15 mouse cellular contexts compared by ENCODE assay signal in the genomic region with DNA sequence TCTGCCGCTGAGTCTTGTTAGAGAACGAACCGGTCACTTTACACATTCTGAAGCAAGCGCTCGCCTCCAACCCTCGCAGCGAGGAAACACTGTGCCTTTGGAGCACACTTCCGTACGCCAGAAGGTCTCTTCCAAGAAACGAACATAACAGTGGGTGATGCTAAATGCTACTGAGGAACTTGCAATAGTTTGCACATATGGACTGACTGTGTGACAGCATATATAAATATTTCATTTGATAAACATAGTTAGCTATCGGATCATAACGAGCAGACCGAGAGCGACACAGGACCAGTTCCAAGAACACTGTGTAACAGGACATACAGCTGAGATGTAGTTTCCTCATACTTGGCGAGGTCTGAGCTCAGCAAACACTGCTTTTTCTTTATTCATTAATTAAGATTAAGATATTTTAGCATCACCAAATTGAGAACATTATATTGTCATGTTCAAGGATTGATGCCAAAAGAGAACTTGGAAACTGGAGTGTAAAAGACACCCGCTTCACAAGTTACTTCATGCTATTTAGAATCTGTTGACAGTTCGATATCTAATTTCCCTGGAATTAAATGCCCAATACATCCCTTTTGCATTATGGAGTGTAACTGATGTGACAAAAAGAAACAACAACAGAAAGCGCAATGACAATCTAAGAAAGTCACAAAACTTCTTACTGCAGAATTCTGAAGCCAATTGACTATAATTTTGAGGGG.
DNase-seq lines count a peak whose midpoint lies in the region; ATAC-seq lines count a peak whose summit lies in the region.
"Had no signal": no experiment of that assay in that cellular context is flagged by ENCODE, and none has a peak within 500 bp of the region (broad histone marks: within the 10 kb centered on the region; RNA-seq: fewer than 3 reads in every experiment).

No protein-coding gene starts in this region.

- H3K36me3 ChIP-seq in forebrain, embryonic 14.5 days (ENCODE audit: control insufficient read depth, insufficient read depth, low read length): no peaks in the 10 kb centered on the region
- H3K36me3 ChIP-seq in forebrain, embryonic 12.5 days (replicated peaks): no peaks in the 10 kb centered on the region
- H3K36me3 ChIP-seq in midbrain, embryonic 14.5 days (ENCODE audit: control insufficient read depth, insufficient read depth, low read length): no peaks in the 10 kb centered on the region
- H3K36me3 ChIP-seq in midbrain, embryonic 13.5 days: no peaks in the 10 kb centered on the region
- H3K36me3 ChIP-seq in kidney, embryonic 15.5 days: no peaks in the 10 kb centered on the region
- H3K36me3 ChIP-seq: embryonic facial prominence, embryonic 12.5 days; liver, embryonic 13.5 days; midbrain, embryonic 10.5 days; stomach, embryonic 15.5 days had no signal

- no peak overlapping the region for H3K9ac ChIP-seq in forebrain, embryonic 14.5 days (ENCODE audit: low read length)
- no peak overlapping the region for H3K9ac ChIP-seq in forebrain, embryonic 12.5 days
- H3K9ac ChIP-seq in midbrain, embryonic 14.5 days (replicated peaks; ENCODE audit: low read length): no peak overlapping the region
- no peak overlapping the region for H3K9ac ChIP-seq in midbrain, embryonic 13.5 days (replicated peaks)
- H3K9ac ChIP-seq in kidney, embryonic 15.5 days: no peak overlapping the region
- H3K9ac ChIP-seq: embryonic facial prominence, embryonic 12.5 days; liver, embryonic 13.5 days; stomach, embryonic 15.5 days had no signal

- no peak overlapping the region for H3K27ac ChIP-seq in forebrain, embryonic 14.5 days (ENCODE audit: low read depth, low read length)
- no peak overlapping the region for H3K27ac ChIP-seq in forebrain, embryonic 12.5 days
- no peak overlapping the region for H3K27ac ChIP-seq in midbrain, embryonic 14.5 days (replicated peaks; ENCODE audit: low read depth, low read length)
- no peak overlapping the region for H3K27ac ChIP-seq in midbrain, embryonic 13.5 days
- no peak overlapping the region for H3K27ac ChIP-seq in kidney, embryonic 15.5 days
- H3K27ac ChIP-seq: embryonic facial prominence, embryonic 12.5 days; hindbrain, postnatal 0 days; liver, embryonic 13.5 days; midbrain, embryonic 10.5 days; stomach, embryonic 15.5 days had no signal

- no peak overlapping the region for H3K4me2 ChIP-seq in forebrain, embryonic 14.5 days (ENCODE audit: low read length)
- H3K4me2 ChIP-seq in forebrain, embryonic 12.5 days: no peak overlapping the region
- no peak overlapping the region for H3K4me2 ChIP-seq in midbrain, embryonic 14.5 days (ENCODE audit: low read length)
- no peak overlapping the region for H3K4me2 ChIP-seq in midbrain, embryonic 13.5 days (replicated peaks)
- no peak overlapping the region for H3K4me2 ChIP-seq in kidney, embryonic 15.5 days
- H3K4me2 ChIP-seq: embryonic facial prominence, embryonic 12.5 days; liver, embryonic 13.5 days; stomach, embryonic 15.5 days had no signal

- WGBS in forebrain, embryonic 14.5 days: 82% methylated on average over 18 of the region's 18 CpGs
- WGBS in forebrain, embryonic 12.5 days: 93% methylated on average over 18 of the region's 18 CpGs
- WGBS in midbrain, embryonic 14.5 days: 89% methylated on average over 18 of the region's 18 CpGs
- 89% methylated on average over 18 of the region's 18 CpGs for WGBS in midbrain, embryonic 13.5 days
- whole genome bisulfite sequencing in kidney, embryonic 15.5 days: 91% methylated on average over 18 of the region's 18 CpGs

- no peaks in the 10 kb centered on the region for H3K4me1 ChIP-seq in forebrain, embryonic 14.5 days (ENCODE audit: control insufficient read depth, insufficient read depth, low read length)
- no peaks in the 10 kb centered on the region for H3K4me1 ChIP-seq in forebrain, embryonic 12.5 days
- H3K4me1 ChIP-seq in midbrain, embryonic 14.5 days (ENCODE audit: control insufficient read depth, insufficient read depth, low read length): no peaks in the 10 kb centered on the region; the same call in 1 of the 2 replicates
- peaks cover 6% of the 10 kb centered on the region; the same call in 1 of the 2 replicates for H3K4me1 ChIP-seq in midbrain, embryonic 13.5 days (replicated peaks)
- no peaks in the 10 kb centered on the region for H3K4me1 ChIP-seq in kidney, embryonic 15.5 days
- H3K4me1 ChIP-seq: embryonic facial prominence, embryonic 12.5 days; liver, embryonic 13.5 days; stomach, embryonic 15.5 days had no signal

- no peaks in the 10 kb centered on the region for H3K27me3 ChIP-seq in forebrain, embryonic 14.5 days (replicated peaks; ENCODE audit: control insufficient read depth, insufficient read depth, low read length)
- no peaks in the 10 kb centered on the region for H3K27me3 ChIP-seq in forebrain, embryonic 12.5 days
- 0 out of 2 replicates have a peak, but pooled peaks cover 3% of the 10 kb centered on the region for H3K27me3 ChIP-seq in midbrain, embryonic 14.5 days (ENCODE audit: control insufficient read depth, insufficient read depth, low read length)
- H3K27me3 ChIP-seq in midbrain, embryonic 13.5 days: peaks cover 14% of the 10 kb centered on the region
- no peaks in the 10 kb centered on the region for H3K27me3 ChIP-seq in kidney, embryonic 15.5 days
- H3K27me3 ChIP-seq: embryonic facial prominence, embryonic 12.5 days; liver, embryonic 13.5 days; stomach, embryonic 15.5 days had no signal

- peak; percentile 48; the same call in 1 of the 2 replicates for ATAC-seq in forebrain, embryonic 14.5 days
- no peak for ATAC-seq in forebrain, embryonic 12.5 days (ENCODE audit: low FRiP score)
- ATAC-seq in midbrain, embryonic 14.5 days (ENCODE audit: low FRiP score, low TSS enrichment): no peak
- ATAC-seq in midbrain, embryonic 13.5 days: no peak
- no peak for ATAC-seq in kidney, embryonic 15.5 days (replicated peaks; ENCODE audit: low FRiP score)
- ATAC-seq: hindbrain, postnatal 0 days had no signal

- DNase-seq in forebrain, embryonic 14.5 days (ENCODE audit: low spot score): peak; percentile 52
- DNase-seq in midbrain, embryonic 14.5 days: peak; percentile 10
- DNase-seq in layer of hippocampus, postnatal 14 days (ENCODE audit: low spot score in 2 of 2): peak; percentile 16 to 67
- no peak for DNase-seq in kidney, adult 18-20 months
- no peak for DNase-seq in thymus, postnatal 4 days
- DNase-seq: gastrocnemius, postnatal 10 days; kidney, postnatal 14 days; liver, embryonic 13.5 days had no signal

- no peaks in the 10 kb centered on the region for H3K9me3 ChIP-seq in forebrain, embryonic 14.5 days (replicated peaks; ENCODE audit: control insufficient read depth, low read length)
- H3K9me3 ChIP-seq in forebrain, embryonic 12.5 days: no peaks in the 10 kb centered on the region
- no peaks in the 10 kb centered on the region for H3K9me3 ChIP-seq in midbrain, embryonic 14.5 days (ENCODE audit: control insufficient read depth, low read length)
- H3K9me3 ChIP-seq in midbrain, embryonic 13.5 days: no peaks in the 10 kb centered on the region
- no peaks in the 10 kb centered on the region for H3K9me3 ChIP-seq in kidney, embryonic 15.5 days (replicated peaks)
- H3K9me3 ChIP-seq: embryonic facial prominence, embryonic 12.5 days; liver, embryonic 13.5 days; midbrain, embryonic 10.5 days; stomach, embryonic 15.5 days had no signal

- H3K4me3 ChIP-seq in forebrain, embryonic 14.5 days (ENCODE audit: low read depth, low read length): no peak overlapping the region
- H3K4me3 ChIP-seq in forebrain, embryonic 12.5 days (replicated peaks): no peak overlapping the region
- H3K4me3 ChIP-seq in midbrain, embryonic 14.5 days (replicated peaks; ENCODE audit: low read depth, low read length): no peak overlapping the region
- no peak overlapping the region for H3K4me3 ChIP-seq in midbrain, embryonic 13.5 days (replicated peaks)
- no peak overlapping the region for H3K4me3 ChIP-seq in kidney, embryonic 15.5 days (replicated peaks)
- H3K4me3 ChIP-seq: embryonic facial prominence, embryonic 12.5 days; liver, embryonic 13.5 days; midbrain, embryonic 10.5 days; stomach, embryonic 15.5 days had no signal

Comparison
In these comparisons a context has a peak if more than half of its experiments do, and no peak if none do; other contexts are left out.
1. DNase-seq: peak in forebrain, embryonic 14.5 days (single experiment), midbrain, embryonic 14.5 days (single experiment) and layer of hippocampus, postnatal 14 days (2 of 2); none in kidney, adult 18-20 months (single experiment) and thymus, postnatal 4 days (single experiment).